Mouse (Mus musculus) thymus, adult 18-20 months (tissue): ENCODE results near the gene Cd300e.
"Not testable (repeated sequence)": the region's sequence is repeated elsewhere in the genome, so short reads cannot be mapped to it uniquely, and the experiment has no call there.

Experiments used
- DNase-seq, 2 experiments: peaks; one replicate each; pipeline ENCODE4 v3.0.0; 2022; ENCODE audit warnings: mixed read lengths in 2 of 2

Gene Cd300e

GRCm38 (mm10) chr11:115081373-115081772, 19.4 kb upstream of the Cd300e start:
- DNase-seq = no peak

GRCm38 (mm10) chr11:115080886-115081285, 18.9 kb upstream of the Cd300e start:
- no peak for DNase-seq

GRCm38 (mm10) chr11:115078680-115079079, 16.7 kb upstream of the Cd300e start:
- DNase-seq = no peak

GRCm38 (mm10) chr11:115077436-115077835, 15.5 kb upstream of the Cd300e start:
- DNase-seq = no peak

GRCm38 (mm10) chr11:115075859-115076258, 13.9 kb upstream of the Cd300e start:
- no peak for DNase-seq

GRCm38 (mm10) chr11:115075407-115075806, 13.4 kb upstream of the Cd300e start:
- no peak for DNase-seq

GRCm38 (mm10) chr11:115073002-115073401, 11.0 kb upstream of the Cd300e start:
- DNase-seq = no peak

- DNase-seq = no peak
These were observed 9.8 kb upstream of the Cd300e start for GRCm38 (mm10) chr11:115071631-115072294.

GRCm38 (mm10) chr11:115071015-115071551, 9.1 kb upstream of the Cd300e start:
- DNase-seq = no peak

- DNase-seq = no peak
These were observed 4.8 kb upstream of the Cd300e start for GRCm38 (mm10) chr11:115066768-115067167.

GRCm38 (mm10) chr11:115059797-115060196, 2.2 kb downstream of the Cd300e start:
- DNase-seq = no peak

GRCm38 (mm10) chr11:115058701-115059100, 3.3 kb downstream of the Cd300e start:
- DNase-seq = no peak

GRCm38 (mm10) chr11:115054537-115054936, 7.4 kb downstream of the Cd300e start:
- no peak for DNase-seq

- no peak for DNase-seq
These were observed 9.0 kb downstream of the Cd300e start for GRCm38 (mm10) chr11:115052991-115053390.

GRCm38 (mm10) chr11:115052206-115052605, 9.8 kb downstream of the Cd300e start:
- DNase-seq = no peak

- DNase-seq = no peak
These were observed 12.6 kb downstream of the Cd300e start for GRCm38 (mm10) chr11:115049282-115049895.

- no peak for DNase-seq
These were observed 13.7 kb downstream of the Cd300e start, which contains the start of gene Cd300ld3 for GRCm38 (mm10) chr11:115048259-115048658. Gene Cd300ld3, minus strand, starts transcription at chr11:115048409.

- DNase-seq = not testable (repeated sequence)
These were observed 24.3 kb downstream of the Cd300e start, which contains the start of gene Cd300ld5 for GRCm38 (mm10) chr11:115037669-115038068. Gene Cd300ld5, minus strand, starts transcription at chr11:115037769.

- DNase-seq = not testable (repeated sequence)
These were observed 35.1 kb downstream of the Cd300e start, which contains the start of gene Cd300ld4 for GRCm38 (mm10) chr11:115026912-115027311. Gene Cd300ld4, minus strand, starts transcription at chr11:115027012.

- not testable (repeated sequence) for DNase-seq
These were observed 45.9 kb downstream of the Cd300e start, which contains the start of gene Cd300ld2 for GRCm38 (mm10) chr11:115016093-115016492. Gene Cd300ld2, minus strand, starts transcription at chr11:115016193.

GRCm38 (mm10) chr11:115004070-115004469, 57.9 kb downstream of the Cd300e start:
- no peak for DNase-seq
